Mouse (Mus musculus) stomach, postnatal 0 days (tissue): ENCODE data around the gene Ncf1.

Source experiments
- CTCF ChIP-seq: IDR thresholded peaks from 2 replicates; pipeline ENCODE4 v1.5.1; 2016; ENCODE audit warnings: antibody characterized with exemption, low read depth, mild to moderate bottlenecking, moderate library complexity
- EP300 ChIP-seq: optimal IDR thresholded peaks from 2 replicates; pipeline ENCODE3; 2016; ENCODE audit warnings: antibody characterized with exemption

DNA sequence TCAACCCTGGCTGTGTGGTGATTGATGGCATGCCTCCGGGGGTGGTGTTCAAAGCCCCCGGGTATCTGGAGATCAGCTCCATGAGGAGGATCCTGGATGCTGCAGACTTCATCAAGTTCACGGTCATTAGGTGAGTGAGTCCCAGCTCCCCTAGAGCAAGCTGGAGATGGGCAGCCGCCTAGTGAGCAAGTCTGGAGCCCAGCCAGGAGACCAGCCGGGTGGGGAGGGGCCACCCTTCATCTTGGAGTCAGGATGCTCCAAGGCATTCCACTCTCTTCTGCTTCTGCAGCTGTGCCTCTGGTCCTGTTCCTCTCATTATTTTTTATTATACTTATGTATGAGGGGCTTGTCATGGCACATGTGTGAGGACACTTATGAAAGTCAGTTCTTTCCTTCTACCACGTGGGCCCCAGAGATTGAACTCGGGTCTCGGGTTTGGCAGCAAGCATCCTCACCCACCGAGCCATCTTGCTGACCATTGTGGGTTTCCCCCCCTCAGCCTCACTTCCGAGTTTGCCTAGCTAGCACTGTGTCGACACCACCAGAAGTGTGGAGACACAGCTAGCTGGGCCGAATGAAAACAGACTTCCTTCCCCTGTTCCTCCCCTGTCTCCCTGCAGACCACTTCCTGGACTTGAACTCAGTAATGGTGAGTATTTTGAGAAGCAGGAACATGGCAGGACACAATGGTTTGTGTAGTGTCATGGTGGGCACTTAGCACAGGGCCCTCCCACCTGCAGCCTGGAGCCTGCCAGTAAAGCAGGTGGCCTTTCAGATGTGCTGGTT lies 15.2 kb downstream of the Ncf1 start:
- TF ChIP-seq CTCF, result no peak
- TF ChIP-seq EP300, result no peak
